Mouse (Mus musculus): ENCODE measurements at regions not wholly inside any gene's neighbourhood (a gene's known extent, or its start where the extent isn't known, plus 50 kb on each side); places are given as distances from the start of the nearest gene placed in this dataset.
A peak's percentile ranks its signal among the peaks of the same experiment; 100 is the strongest.

DNA sequence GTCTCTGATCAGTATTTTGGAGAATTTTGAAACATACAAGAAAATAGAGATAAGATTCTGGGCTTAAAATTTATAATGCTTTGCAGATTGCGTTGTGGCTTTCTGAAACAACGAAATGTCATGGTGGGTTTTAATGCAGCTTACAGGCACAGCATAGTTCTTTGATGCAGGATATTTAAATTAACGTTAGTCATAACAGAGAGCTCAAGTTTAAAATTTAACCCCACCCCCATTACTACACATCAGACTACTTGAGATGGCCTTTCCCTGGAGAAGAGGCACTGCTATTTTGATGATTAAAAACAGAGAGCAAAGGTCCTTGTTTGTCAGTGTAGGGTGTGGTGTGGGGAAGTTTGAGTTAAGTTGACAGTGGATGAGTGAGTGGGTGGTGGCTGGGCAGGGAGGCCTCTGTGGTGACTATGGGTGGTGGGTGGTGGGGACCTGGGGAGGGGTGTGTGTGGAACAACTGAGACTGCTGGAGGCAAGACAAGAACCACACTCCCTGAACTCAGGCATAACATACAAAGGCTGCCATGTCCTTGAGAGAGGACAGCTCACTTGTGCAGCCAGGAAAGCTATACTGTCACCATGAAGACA is 283.9 kb downstream of the Cetn3 start:
- Histone ChIP-seq H3K4me2 (ENCODE audit: low read length) (no peak overlapping the region), H3K9me3 (replicated peaks; ENCODE audit: control insufficient read depth, low read length, poor library complexity, severe bottlenecking) (no peaks in the 10 kb centered on the region), H3K9ac (ENCODE audit: low read depth, low read length) (no peak overlapping the region), H3K27me3 (ENCODE audit: control insufficient read depth, insufficient read depth, low read depth, low read length) (no peaks in the 10 kb centered on the region), H3K27ac (ENCODE audit: low read length) (no peak overlapping the region), H3K4me3 (ENCODE audit: low read depth, low read length) (no peak overlapping the region), H3K36me3 (ENCODE audit: control insufficient read depth, insufficient read depth, low read length) (no peaks in the 10 kb centered on the region), H3K4me1 (ENCODE audit: control insufficient read depth, insufficient read depth, low read length) (no peaks in the 10 kb centered on the region)
- ATAC-seq = no peak
- 93% methylated on average over 3 of the region's 3 CpGs for WGBS

DNA sequence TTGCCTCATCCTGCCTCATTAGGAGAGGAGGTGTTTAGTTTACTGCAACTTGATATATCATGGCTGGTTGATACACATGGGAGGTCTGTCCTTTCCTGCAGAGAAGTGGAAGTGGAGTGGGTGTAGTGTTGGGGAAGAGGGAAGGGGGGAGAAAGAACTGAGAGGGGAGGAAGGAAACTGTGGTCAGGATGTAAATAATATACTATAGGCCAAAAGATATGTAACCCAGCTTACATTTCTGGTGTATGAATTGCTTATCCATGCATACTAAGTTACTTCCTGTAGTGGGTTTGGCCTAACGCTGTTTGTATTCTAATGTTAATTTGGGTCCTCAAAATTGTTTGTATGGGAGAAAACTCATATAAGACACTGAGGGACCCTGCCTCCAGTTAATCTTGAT is 289.6 kb downstream of the Cetn3 start:
- WGBS = 92% methylated on average over 1 of the region's 1 CpGs
- Histone ChIP-seq H3K9me3 (replicated peaks; ENCODE audit: control insufficient read depth, low read length, poor library complexity, severe bottlenecking) (no peaks in the 10 kb centered on the region), H3K36me3 (ENCODE audit: control insufficient read depth, insufficient read depth, low read length) (no peaks in the 10 kb centered on the region), H3K27ac (ENCODE audit: low read length) (no peak overlapping the region), H3K27me3 (ENCODE audit: control insufficient read depth, insufficient read depth, low read depth, low read length) (no peaks in the 10 kb centered on the region), H3K4me2 (ENCODE audit: low read length) (no peak overlapping the region), H3K4me3 (ENCODE audit: low read depth, low read length) (no peak overlapping the region), H3K9ac (ENCODE audit: low read depth, low read length) (no peak overlapping the region), H3K4me1 (ENCODE audit: control insufficient read depth, insufficient read depth, low read length) (no peaks in the 10 kb centered on the region)
- no peak for ATAC-seq

- Histone ChIP-seq H3K27me3 (ENCODE audit: control insufficient read depth, insufficient read depth, low read depth, low read length) (no peaks in the 10 kb centered on the region), H3K4me3 (ENCODE audit: low read depth, low read length) (no peak overlapping the region), H3K9ac (ENCODE audit: low read depth, low read length) (no peak overlapping the region), H3K27ac (ENCODE audit: low read length) (no peak overlapping the region), H3K36me3 (ENCODE audit: control insufficient read depth, insufficient read depth, low read length) (no peaks in the 10 kb centered on the region), H3K4me1 (ENCODE audit: control insufficient read depth, insufficient read depth, low read length) (no peaks in the 10 kb centered on the region), H3K4me2 (ENCODE audit: low read length) (no peak overlapping the region), H3K9me3 (replicated peaks; ENCODE audit: control insufficient read depth, low read length, poor library complexity, severe bottlenecking) (no peaks in the 10 kb centered on the region)
- ATAC-seq = no peak
Measured at GRCm38 (mm10) chr13:82073343-82073742, 290.5 kb downstream of the Cetn3 start.

- H3K36me3 ChIP-seq (ENCODE audit: control insufficient read depth, insufficient read depth, low read length) = no peaks in the 10 kb centered on the region
- no peaks in the 10 kb centered on the region for H3K9me3 ChIP-seq (replicated peaks; ENCODE audit: control insufficient read depth, low read length, poor library complexity, severe bottlenecking)
- no peaks in the 10 kb centered on the region for H3K27me3 ChIP-seq (ENCODE audit: control insufficient read depth, insufficient read depth, low read depth, low read length)
- no peak for ATAC-seq
- 95% methylated on average over 2 of the region's 2 CpGs for WGBS
- H3K9ac ChIP-seq (ENCODE audit: low read depth, low read length) = no peak overlapping the region
- no peak overlapping the region for H3K27ac ChIP-seq (ENCODE audit: low read length)
- H3K4me1 ChIP-seq (ENCODE audit: control insufficient read depth, insufficient read depth, low read length) = no peaks in the 10 kb centered on the region
- no peak overlapping the region for H3K4me2 ChIP-seq (ENCODE audit: low read length)
- no peak overlapping the region for H3K4me3 ChIP-seq (ENCODE audit: low read depth, low read length)
Measured at GRCm38 (mm10) chr13:82081375-82081774, 298.5 kb downstream of the Cetn3 start.

GRCm38 (mm10) chr13:82087635-82088034 is 304.8 kb downstream of the Cetn3 start:
- Histone ChIP-seq H3K27ac (ENCODE audit: low read length) (no peak overlapping the region), H3K36me3 (ENCODE audit: control insufficient read depth, insufficient read depth, low read length) (no peaks in the 10 kb centered on the region), H3K9ac (ENCODE audit: low read depth, low read length) (no peak overlapping the region), H3K4me2 (ENCODE audit: low read length) (no peak overlapping the region), H3K4me1 (ENCODE audit: control insufficient read depth, insufficient read depth, low read length) (no peaks in the 10 kb centered on the region), H3K4me3 (ENCODE audit: low read depth, low read length) (no peak overlapping the region), H3K27me3 (ENCODE audit: control insufficient read depth, insufficient read depth, low read depth, low read length) (no peaks in the 10 kb centered on the region), H3K9me3 (replicated peaks; ENCODE audit: control insufficient read depth, low read length, poor library complexity, severe bottlenecking) (no peaks in the 10 kb centered on the region)
- WGBS = 75% methylated on average over 3 of the region's 3 CpGs
- no peak for ATAC-seq

- Histone ChIP-seq H3K4me1 (ENCODE audit: control insufficient read depth, insufficient read depth, low read length) (no peaks in the 10 kb centered on the region), H3K4me2 (ENCODE audit: low read length) (no peak overlapping the region), H3K27ac (ENCODE audit: low read length) (no peak overlapping the region), H3K36me3 (ENCODE audit: control insufficient read depth, insufficient read depth, low read length) (no peaks in the 10 kb centered on the region), H3K4me3 (ENCODE audit: low read depth, low read length) (no peak overlapping the region), H3K9me3 (replicated peaks; ENCODE audit: control insufficient read depth, low read length, poor library complexity, severe bottlenecking) (no peaks in the 10 kb centered on the region), H3K9ac (ENCODE audit: low read depth, low read length) (no peak overlapping the region), H3K27me3 (ENCODE audit: control insufficient read depth, insufficient read depth, low read depth, low read length) (no peaks in the 10 kb centered on the region)
- WGBS = 82% methylated on average over 5 of the region's 5 CpGs
- ATAC-seq = no peak
Measured at GRCm38 (mm10) chr13:82092186-82092585, 309.3 kb downstream of the Cetn3 start.

- H3K27ac ChIP-seq (ENCODE audit: low read length) = no peak overlapping the region
- no peaks in the 10 kb centered on the region for H3K27me3 ChIP-seq (ENCODE audit: control insufficient read depth, insufficient read depth, low read depth, low read length)
- no peaks in the 10 kb centered on the region for H3K9me3 ChIP-seq (replicated peaks; ENCODE audit: control insufficient read depth, low read length, poor library complexity, severe bottlenecking)
- no peak overlapping the region for H3K9ac ChIP-seq (ENCODE audit: low read depth, low read length)
- no peak overlapping the region for H3K4me3 ChIP-seq (ENCODE audit: low read depth, low read length)
- no peaks in the 10 kb centered on the region for H3K4me1 ChIP-seq (ENCODE audit: control insufficient read depth, insufficient read depth, low read length)
- ATAC-seq = no peak
- H3K36me3 ChIP-seq (ENCODE audit: control insufficient read depth, insufficient read depth, low read length) = no peaks in the 10 kb centered on the region
- H3K4me2 ChIP-seq (ENCODE audit: low read length) = no peak overlapping the region
- 55% methylated on average over 2 of the region's 2 CpGs for WGBS
Measured at GRCm38 (mm10) chr13:82106032-82106431, 323.2 kb downstream of the Cetn3 start.

- 17% methylated on average over 7 of the region's 7 CpGs for WGBS
- H3K27ac ChIP-seq (ENCODE audit: low read length) = no peak overlapping the region
- no peaks in the 10 kb centered on the region; the same call in 1 of the 2 replicates for H3K4me1 ChIP-seq (ENCODE audit: control insufficient read depth, insufficient read depth, low read length)
- no peaks in the 10 kb centered on the region for H3K36me3 ChIP-seq (ENCODE audit: control insufficient read depth, insufficient read depth, low read length)
- no peak overlapping the region for H3K4me3 ChIP-seq (ENCODE audit: low read depth, low read length)
- ATAC-seq = peak; percentile 86
- no peak overlapping the region for H3K4me2 ChIP-seq (ENCODE audit: low read length)
- no peak overlapping the region for H3K9ac ChIP-seq (ENCODE audit: low read depth, low read length)
- no peaks in the 10 kb centered on the region for H3K9me3 ChIP-seq (replicated peaks; ENCODE audit: control insufficient read depth, low read length, poor library complexity, severe bottlenecking)
- no peaks in the 10 kb centered on the region for H3K27me3 ChIP-seq (ENCODE audit: control insufficient read depth, insufficient read depth, low read depth, low read length)
Measured at GRCm38 (mm10) chr13:82129777-82130735, 347.2 kb downstream of the Cetn3 start.
